Mouse (Mus musculus): ENCODE results near the gene Elane.
A peak's percentile ranks its signal among the peaks of the same experiment; 100 is the strongest.

The Elane gene

DNA sequence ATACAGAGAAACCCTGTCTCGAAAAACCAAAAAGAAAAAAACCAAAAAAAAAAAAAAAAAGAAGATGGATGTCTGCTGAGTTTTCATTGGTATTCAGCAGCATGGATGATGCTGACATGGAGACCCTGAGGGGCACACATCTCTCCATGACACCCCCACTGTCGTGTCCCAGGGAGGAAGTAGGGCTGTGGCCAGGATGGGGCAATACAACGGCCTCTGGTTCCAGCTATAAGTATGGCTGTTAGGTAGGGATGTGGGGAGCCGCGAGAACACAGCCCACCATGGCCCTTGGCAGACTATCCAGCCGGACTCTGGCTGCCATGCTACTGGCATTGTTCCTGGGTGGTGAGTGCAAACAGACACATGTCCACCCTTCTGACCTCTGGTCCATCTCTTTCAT is at the start of gene Elane:
Elane (plus strand) TSS at position 194 of the 400 bp plus-strand sequence.
- no peak for DNase-seq

DNA sequence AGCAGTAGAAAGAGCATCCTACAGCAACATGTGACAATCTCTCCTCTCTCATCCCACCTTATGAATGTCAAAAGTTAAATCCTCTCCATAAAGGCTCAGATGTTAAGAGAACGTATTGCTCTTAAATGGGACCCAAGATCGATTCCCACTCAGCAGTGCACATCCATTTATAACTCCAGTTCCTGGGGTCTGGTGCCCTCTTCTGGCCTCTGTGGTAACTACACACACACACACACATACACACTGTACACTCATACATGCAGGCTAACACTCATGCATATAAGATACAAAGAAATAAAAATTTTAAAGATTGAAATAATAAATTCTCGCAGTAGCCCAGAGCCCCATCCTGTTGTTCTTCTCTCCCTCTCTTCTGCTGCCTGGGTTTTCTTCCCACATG is 49.1 kb upstream of the Elane start:
- DNase-seq, result no peak

DNA sequence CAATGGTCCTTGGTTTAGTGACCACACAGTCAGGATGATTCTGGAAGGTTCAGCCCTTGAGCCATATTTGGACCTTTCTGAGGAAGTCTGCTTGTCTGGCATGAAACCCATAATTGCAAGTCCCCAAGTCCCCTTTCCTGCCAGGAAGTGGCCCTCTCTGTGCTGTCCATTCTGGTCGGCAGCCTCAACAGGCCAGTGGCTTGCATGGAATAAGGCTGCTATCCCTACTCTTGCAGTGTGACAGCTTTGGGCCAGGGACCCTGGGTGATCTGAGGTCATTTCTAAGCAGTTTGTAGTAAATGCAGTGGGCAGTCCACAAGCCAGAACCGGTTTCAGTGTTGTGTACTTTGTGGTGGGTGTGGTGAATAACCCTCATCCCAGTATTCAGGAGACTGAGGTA is 47.9 kb upstream of the Elane start:
- DNase-seq, result no peak

DNA sequence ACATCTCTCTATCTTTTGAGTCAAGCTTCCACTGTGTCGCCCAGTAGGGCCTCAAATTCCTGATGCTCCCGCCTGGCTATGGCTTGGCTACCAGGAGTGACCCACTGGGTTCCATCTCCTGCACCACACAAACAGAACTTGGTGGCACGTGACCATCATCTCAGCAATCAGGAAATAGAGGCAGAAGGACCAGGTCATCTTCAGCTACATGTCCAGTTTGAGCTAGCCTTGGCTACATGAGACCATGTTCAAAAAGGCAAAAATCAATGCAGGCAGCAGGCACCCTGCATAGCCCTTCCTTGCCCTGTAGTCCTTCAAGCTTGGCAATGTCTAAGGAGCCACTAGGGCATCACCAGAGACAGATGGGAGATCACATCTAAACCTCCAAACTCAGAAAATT is 46.0 kb upstream of the Elane start:
- no peak for DNase-seq

DNA sequence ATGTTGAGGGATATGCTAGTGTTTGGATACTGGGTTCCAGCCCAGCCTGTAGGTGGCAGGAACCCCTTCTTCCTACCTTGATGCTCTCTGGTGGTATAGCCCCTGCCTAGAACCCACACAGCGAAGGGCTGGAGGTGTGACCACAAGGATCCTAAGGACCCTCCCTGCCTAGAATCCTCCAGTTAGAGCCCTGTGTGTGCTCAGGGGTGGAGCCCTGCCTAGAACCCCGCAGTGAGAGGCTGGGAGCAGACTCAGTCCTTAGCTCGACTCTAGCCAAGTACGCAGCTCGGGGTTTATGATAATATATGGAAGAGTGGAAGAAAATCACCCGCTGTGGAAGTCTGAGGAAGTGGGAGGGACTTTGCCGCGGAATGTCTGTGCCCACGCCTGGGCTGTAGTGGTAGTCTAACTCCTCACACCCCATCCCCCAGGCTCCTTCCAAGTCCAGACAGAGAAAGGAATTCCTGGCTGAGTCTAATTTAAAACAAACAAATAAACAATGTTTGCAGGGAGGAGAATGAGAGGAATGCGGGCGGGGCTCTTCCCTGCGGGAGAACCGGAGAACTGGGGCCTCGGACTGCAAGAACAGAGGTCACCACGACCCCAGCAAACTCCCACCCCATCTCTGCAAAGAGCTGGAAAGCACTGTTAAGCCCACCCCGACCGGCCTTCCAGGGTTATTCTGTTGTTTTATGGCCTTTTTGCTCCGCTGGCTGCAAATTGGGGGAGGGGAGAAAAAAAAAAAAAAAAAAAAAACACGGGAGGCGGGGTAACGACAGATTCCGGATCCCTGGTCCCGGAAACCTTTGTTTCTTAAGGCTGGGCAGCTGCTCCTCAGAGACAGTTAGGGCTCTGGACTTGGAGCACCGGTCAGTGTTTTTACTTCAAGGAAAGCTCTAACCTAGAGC is 45.1 kb upstream of the Elane start:
- peak; percentile 49 for DNase-seq

DNA sequence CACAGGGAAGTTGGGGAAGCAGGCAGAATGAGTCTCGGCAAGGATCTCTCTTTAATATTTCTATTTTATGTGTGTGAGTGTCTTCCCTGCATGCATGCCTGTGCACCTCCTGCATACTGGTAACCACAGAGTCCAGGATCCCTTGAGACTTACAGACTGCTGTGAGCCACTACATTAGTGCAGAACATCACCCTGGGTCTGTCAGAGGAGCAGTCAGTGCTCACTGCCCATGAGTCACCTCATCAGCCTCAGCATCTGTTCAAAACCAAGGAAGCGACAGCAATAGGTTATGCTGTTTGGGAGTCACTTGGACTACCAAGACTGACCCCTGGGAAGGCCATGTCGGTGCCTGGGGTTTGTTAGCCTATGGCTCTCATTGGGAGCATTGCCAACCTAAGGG is 43.7 kb upstream of the Elane start:
- DNase-seq, result no peak

DNA sequence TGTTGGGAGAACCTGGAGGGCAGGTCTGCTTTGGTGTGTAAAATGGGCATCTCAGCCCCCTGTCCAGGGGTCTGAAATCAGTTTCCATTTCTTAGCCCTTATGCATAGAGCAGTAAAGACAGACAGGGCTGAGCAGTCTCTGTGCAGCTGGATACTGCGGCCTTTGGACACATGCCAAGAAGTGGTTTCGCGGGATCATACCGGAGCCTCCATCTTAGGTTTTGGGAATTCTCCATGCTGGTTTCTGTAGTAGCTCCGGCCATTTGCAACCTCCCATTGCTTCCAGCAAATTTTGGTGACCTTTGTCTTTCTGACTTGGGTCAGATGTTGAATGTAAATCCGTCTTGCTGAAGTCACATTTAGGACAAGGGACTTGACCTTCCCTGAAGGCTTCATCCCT is 42.6 kb upstream of the Elane start:
- peak; percentile 23 for DNase-seq

DNA sequence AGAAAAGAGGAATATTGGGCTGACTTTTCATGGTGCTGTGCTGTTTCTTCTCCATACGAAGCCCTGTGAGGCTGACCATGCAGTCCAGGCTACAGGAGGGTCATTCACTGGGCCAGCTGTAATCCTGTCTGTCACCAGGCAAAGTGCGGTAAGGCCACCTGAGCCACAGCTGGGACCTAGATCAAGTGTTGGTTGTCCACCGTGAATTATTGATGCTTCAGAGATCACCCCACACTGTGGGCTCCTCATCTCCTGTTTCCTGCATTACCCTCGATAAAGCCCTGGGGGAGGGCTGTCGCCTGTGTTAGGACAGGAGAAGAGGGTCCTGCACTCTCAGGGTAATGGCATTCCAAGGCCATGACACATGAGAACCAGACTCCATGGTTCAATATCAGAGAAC is 39.5 kb upstream of the Elane start:
- DNase-seq, result no peak

DNA sequence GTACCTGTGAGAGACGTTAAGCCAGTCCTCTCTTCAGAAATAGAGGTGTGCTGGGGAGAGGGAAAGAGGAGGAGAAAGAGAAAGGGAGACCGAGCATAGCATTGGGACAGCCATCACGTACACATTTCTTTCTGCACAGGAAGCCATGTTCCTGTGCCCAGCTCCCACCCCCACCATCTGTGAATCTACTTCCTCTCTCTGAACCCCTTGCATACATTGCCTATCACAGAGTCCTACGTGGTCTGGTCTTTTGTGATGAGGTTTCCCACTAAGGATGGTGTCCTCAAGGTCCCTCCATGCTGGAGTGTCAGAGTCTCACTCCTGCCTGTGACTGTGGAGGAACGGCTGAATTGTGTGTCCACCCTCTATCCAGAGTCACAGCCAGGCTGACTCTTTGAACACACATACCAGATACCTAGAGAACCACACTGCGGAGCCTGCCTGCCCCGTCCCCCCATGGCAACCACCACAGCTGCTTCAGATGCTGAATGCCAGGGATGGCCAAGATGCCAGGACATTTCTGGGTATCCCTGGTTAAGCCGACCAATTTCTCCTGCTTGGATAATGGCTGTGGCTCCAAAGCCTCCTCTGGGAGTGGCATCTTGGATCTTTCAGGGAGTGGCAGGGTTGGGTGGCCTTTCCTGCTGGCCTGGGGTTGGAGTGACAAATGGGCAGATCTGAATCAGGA is 36.0 kb upstream of the Elane start:
- no peak for DNase-seq

DNA sequence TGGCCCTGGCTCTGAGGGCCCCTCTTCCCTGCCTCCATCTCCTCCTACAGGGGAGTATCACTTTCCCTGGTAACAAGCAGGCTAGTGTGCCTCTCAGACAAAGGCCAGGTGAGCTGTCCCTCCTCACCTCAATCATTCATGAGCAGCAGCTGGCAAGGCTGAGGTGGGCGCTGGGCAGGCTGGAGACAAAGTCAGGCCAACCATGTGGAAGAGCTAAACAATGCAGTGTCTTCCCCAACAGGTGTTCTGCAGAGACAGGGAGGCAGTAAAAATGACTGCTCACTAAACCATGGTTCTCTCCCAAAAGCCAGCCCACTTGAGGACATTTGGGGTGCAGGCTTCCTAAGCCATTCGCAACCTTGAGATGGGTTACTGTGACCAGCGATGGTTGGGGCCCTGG is 34.4 kb upstream of the Elane start:
- DNase-seq, result no peak

DNA sequence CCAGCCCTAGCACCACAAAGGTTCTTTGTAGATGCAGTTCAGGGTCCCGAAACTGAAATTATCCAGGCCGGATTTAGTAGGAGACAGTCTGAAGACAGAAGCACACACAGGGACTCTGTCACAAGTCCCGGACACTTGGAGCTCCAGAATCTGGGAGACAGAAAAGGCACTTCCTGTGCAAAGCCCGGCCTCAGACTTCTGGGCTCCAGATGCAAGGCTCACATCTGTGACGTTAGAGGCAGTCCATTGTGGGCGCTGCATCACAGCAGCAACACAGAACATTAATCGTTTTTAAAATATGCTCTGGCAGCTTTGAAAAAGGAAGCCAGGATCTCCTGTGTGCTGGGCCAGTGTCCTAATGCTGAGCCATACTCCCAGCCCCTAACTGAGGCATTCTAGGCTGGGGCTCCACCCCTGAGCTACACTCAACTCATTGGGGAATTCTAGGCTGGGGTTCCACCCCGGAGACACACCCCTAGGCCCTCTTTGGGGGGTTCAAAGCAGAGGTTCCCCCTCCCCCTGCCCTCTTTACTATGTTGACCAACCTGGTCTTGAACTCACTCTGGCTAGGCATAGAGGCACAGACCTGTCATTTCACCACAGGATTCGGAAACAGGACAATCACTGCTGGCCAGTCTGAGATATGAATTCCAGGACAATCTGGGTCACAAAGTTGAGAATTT is 33.8 kb upstream of the Elane start:
- DNase-seq, result no peak

DNA sequence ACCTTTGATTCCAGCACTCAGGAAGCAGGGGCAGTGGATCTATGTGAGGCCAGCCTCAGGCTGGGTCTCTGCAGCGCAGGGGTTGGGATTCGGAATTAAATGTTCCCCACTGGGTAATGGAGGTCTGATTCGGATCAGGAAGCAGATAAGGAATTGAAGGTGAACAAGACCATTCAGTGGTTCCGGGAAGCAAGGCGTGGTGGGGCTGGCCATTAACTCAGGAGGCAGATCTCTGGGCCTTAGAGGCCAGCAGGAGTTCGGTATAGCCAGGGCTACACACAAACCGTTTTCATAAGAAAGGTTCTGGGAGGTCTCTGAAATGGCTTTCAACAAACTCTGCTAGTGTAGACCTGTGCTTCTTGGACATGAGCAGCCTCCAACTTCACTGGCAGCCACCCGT is 33.2 kb upstream of the Elane start:
- DNase-seq, result no peak

DNA sequence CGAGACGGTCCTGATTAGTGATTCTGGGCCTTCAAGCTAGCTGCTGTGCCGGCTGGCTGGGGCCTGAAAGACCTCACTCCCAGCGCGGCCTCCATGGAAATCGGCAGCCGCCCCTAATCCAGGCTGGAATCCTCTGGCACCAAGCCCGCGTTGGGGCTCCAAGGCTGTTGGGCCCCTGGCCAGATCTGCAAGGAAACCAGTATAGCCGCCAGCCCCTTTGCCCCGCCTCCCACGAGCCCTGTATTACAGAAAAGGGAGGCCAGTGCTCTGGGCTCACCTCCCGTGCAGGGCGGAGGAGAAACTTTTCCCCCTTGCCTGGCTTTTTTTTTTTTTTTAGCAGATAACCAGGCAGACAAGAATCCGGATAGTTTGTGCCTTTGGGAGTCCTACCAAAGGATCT is 32.7 kb upstream of the Elane start:
- peak; percentile 95 for DNase-seq

DNA sequence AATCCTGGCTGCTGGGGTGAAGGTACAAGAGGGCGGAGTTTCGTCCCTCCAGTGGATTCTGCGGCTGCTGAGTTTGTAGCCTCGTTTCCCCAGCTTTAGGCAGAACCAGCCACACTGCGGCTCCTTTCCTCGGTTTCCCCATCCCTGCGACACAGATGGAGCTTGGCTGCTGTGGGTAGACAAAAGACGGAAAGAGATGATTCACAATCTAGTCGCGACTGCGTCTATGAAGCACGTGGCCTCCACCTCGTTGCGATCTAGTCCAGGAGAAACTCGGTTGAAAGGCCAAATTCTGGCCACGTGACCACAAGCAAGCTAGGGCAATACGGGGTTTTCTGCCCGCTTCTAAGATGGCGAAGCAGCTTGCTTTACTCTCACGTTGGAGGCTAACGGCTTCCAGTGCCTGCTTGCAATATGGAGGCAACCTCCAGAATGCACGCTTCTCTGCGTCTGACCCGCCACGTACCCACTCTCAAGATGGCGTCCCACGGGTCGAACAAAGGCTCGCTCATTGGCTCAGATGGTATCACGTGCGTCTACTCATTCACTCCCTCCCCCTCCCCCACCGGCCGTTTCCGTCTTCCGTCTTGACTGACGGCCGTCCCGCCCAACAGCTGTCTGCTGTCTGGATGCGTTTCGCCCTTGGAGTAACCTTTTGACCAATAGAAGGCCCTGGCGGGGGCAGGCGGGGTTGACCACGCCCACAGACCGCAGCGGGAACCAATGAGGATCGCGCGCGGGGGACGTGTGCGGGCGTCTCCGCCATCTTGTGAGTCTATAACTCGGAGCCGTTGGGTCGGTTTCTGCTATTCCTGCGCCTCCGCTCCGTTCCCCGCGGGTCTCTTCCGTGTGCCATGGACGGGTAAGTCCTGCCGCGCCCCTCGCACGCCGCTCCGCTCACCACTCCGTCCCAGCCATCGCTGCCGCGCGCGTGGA is 31.9 kb upstream of the Elane start, which contains the start of gene Ptbp1:
Ptbp1 (plus strand) TSS at position 568 of the 936 bp plus-strand sequence.
- peak; percentile 100 for DNase-seq

DNA sequence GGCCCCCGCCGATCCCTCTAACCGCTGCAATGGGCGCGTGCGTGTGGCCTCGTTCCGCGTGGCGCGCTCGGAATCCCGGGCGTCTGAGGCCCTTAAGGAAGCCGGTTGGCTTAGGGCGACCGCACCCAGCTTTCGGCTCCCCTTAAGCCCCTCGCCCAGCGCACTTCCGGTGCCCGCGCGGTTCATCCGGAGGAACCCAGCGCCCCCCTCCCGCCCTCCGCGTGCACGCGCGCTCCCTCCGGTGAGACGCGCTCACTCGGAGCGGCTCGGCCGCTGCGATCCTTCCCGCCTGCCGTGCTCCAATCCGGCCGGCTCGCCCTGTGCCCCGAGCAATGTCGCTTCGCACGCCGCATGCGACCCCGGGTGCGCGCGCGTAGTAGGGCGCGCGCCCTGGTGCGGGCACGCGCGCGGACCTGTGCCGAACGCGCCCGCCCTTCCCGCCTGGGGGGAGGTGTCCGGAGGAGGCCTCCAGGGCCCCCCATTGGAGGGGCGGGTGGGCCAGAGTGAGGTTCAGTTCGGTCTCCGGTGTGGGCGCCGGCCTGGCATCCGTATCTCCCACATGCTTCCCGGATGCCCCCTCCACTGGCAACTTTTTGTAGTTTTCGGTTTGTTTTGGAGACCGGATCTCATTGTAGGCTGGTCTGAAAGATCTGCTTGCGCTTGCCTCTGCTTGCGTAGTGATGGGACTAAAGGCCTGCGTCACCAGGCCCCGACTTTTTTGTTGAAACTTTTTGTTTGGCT is 31.1 kb upstream of the Elane start:
- DNase-seq, result peak; percentile 69

DNA sequence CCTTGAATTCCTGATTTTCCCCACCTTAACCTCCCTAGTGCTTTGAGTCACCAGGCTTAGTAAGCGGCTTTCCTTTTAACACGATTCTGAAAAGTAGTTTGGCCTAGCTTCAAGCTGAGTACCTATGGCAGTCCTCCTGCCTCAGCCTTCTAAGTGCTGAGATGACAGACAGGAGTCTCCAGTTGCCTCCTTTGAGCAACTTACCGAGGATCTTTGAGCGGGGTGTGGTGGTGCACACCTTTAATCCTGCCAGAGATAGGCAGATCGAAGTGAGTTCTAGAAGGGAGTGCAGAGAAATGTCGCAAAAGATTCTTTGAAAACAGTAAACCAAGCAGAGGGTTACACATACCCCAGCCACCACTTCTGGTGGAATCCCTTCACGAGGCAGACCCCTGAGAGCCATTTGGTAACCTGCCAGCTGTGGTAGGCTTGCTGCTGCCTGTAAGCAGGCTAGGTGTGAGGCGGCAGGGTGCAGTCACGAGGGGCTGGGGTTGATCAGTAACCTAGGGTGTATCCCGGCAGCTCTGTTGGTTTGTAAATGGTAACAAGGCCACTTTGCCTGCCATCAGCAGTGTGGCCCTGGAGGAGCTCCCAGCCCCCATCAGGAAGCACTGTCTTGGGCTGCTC is 30.4 kb upstream of the Elane start:
- no peak for DNase-seq

DNA sequence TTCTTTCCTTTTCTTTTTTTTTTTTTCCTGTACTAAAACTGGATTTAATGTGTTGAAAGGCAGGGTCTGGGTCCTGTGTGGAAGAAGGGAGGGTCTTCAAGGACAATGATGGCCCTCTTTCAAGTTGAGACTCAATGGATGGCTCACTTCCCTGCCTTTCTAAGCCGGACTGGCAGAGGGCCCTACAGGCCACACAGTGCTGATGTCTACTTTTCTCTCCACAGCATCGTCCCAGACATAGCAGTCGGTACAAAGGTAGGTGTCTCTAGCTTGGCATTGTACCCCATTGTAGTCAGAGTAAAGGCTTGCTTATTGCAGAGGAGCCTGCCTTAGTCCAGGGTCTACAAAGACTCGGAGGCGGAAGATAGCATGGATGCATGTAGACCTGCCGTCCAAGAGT is 29.8 kb upstream of the Elane start:
- DNase-seq, result no peak

DNA sequence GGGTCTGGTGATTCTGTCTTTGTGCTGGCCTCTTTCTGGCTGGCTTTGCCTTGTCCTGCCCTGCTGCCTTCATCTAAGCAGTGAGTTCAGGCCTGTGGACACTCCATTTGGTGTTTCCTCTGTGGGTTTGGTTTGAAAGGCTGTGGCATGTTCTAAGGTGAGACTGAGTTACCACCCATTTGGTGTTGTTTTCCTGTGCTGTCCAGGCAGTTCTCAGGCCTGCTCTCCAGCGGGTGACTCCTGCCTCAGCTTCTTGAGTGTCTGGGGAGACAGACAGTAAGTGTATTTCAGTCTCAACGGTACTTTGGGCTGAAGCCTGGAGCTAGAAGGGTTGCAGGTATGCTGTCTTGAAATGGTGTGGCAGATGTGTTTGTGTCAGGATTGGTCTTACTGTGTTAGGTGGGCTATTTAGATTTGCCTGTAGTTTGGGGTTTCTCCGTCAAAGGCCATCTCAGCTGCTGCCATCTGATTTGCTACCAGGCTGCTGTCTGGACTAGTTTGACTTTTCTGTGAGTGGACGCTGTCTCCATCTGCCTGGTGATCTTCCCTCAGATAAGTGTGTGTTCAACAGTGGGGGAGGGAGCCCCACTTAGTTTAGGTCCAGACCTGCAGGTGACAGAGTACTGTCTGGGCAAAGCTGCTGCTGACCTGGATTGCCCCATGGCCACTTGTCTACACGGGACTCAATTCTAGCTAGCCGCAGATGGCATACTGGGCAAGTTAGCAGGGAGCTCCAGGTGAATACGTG is 29.2 kb upstream of the Elane start:
- DNase-seq, result no peak

DNA sequence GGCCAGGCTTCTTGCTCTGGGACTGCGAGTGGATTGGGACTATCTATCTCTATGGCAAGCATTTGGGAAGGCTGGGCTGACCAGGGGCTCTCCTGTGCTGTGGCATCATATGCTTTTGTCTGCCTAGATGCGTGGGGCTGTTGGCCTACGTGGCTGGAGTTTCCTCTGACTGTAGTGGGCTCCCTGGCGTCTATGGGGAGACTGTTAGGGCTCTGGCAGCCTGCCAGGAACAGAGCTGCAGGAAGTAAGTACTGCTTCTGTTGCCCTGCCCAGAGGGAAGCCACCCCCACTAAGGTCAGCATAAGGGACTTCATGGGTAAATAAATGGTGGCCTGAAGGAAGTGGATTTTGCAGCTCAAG is 28.6 kb upstream of the Elane start:
- peak; percentile 56 for DNase-seq

DNA sequence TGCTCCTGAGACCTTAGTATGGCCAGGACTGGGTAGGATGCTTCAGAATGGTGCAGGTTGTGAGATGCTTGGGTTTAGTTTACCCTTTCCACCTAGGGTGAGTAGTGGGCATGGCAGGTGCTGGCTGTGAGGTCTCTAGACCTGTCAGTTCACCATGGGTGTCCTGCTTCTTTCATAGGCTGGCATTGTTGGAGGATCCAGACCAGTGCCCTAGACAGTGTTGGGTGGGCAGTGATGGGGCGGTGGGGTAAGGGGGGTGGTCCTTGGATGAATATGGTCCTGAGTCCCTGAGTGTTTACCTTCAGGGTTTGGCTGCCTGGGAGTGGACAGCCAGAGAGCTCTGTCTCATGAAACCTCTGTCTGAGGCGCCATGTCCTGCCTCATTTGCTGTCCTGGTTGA is 28.2 kb upstream of the Elane start:
- no peak for DNase-seq

Measured in right cerebral cortex, postnatal 4 days (tissue).